Mouse (Mus musculus): ENCODE data around the gene Pbld2. TPM values are rescaled to one million over a fixed set of nuclear protein-coding genes. Genes with fewer than 3 reads are reported as not detected.

The Pbld2 gene
- polyA plus RNA-seq, 1 experiment from 2014 or later, result 36.2 TPM

DNA sequence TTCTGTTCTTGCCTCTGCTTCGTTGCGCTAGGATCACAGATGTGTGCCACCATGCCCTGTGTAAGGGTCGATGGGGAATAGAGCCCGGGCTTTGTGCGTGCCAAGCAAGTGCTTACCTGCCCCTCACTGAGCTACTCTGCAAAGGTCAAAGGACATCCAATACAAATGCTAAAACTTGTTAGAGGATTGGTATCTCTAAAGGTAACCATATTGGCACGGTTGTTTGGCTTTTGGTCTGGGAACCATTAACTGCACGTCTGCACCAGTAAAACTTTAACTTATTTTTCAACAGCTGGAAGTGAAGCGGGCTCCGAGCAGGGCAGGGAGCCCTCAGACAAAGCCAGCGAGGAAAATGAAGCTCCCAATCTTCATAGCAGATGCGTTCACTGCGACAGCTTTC is 37.2 kb downstream of the Pbld2 start:
- H3K4me1 ChIP-seq (replicated peaks; ENCODE audit: control insufficient read depth, insufficient read depth, low read length), result no peaks in the 10 kb centered on the region
- 0 out of 2 replicates have a peak overlapping the region, but pooled peaks have one; percentile 21 for H3K4me2 ChIP-seq (replicated peaks; ENCODE audit: low read depth)
- no peaks in the 10 kb centered on the region for H3K9me3 ChIP-seq (ENCODE audit: control insufficient read depth)
- H3K4me3 ChIP-seq (ENCODE audit: low read depth, low read length), result no peak overlapping the region
- no peak for TF ChIP-seq CTCF (IDR thresholded peaks at IDR 0.05; ENCODE audit: low read depth)
- no peak overlapping the region for H3K27ac ChIP-seq (ENCODE audit: low read depth, low read length)
- 42% methylated on average over 12 of the region's 12 CpGs for WGBS
- H3K9ac ChIP-seq (ENCODE audit: low read depth, low read length), result no peak overlapping the region
- H3K36me3 ChIP-seq (ENCODE audit: control insufficient read depth, insufficient read depth), result no peaks in the 10 kb centered on the region
- no peaks in the 10 kb centered on the region for H3K27me3 ChIP-seq (replicated peaks; ENCODE audit: control insufficient read depth, insufficient read depth, low read length)
- no peak for ATAC-seq

DNA sequence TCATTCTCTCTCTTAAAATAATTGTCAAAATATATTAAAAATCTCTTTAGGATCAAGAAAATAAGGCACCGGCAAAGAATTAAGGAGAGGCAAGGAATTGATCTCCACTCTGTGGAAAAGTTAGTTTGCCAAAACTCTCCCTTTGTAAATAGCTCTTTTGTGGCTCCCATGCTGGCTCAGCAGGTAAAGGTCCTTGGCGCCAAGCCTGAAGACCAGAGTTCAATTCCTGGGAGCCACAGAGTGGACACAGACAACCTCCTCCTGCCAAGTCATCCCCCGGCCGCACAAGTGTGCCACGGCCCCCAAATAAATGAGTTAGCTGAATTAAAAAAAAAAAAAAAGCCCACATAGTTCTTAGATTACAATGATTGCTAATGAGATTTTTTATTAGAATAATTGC is 38.6 kb downstream of the Pbld2 start:
- no peak overlapping the region for H3K4me2 ChIP-seq (replicated peaks; ENCODE audit: low read depth)
- H3K4me3 ChIP-seq (ENCODE audit: low read depth, low read length), result no peak overlapping the region
- TF ChIP-seq CTCF (IDR thresholded peaks at IDR 0.05; ENCODE audit: low read depth), result no peak
- WGBS, result 89% methylated on average over 5 of the region's 5 CpGs
- H3K9me3 ChIP-seq (ENCODE audit: control insufficient read depth), result no peaks in the 10 kb centered on the region
- ATAC-seq, result no peak
- H3K27ac ChIP-seq (ENCODE audit: low read depth, low read length), result no peak overlapping the region
- H3K4me1 ChIP-seq (replicated peaks; ENCODE audit: control insufficient read depth, insufficient read depth, low read length), result no peaks in the 10 kb centered on the region
- no peaks in the 10 kb centered on the region for H3K27me3 ChIP-seq (replicated peaks; ENCODE audit: control insufficient read depth, insufficient read depth, low read length)
- H3K9ac ChIP-seq (ENCODE audit: low read depth, low read length), result no peak overlapping the region
- no peaks in the 10 kb centered on the region for H3K36me3 ChIP-seq (ENCODE audit: control insufficient read depth, insufficient read depth)

DNA sequence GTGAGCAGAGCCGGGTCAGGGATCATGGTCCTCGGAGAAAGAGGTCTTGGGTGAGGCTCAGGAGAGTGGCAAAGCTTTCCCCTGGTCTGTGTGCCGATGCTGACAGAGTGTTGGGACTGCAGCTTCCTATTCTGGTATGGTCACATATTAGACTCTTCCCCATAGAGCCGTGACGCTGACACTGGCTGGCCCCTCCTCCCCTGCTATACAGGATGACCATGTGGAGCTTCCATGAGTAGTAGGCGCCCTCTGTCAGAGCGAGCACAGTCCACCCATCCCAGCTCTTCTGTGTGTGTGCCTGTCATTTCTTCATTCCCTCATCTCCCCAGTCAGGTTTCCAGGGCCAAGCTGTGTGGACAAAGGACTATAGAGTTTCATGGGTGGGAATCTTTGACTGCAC is 39.2 kb downstream of the Pbld2 start:
- H3K9ac ChIP-seq (ENCODE audit: low read depth, low read length), result no peak overlapping the region
- no peak for TF ChIP-seq CTCF (IDR thresholded peaks at IDR 0.05; ENCODE audit: low read depth)
- 84% methylated on average over 7 of the region's 7 CpGs for WGBS
- H3K27me3 ChIP-seq (replicated peaks; ENCODE audit: control insufficient read depth, insufficient read depth, low read length), result no peaks in the 10 kb centered on the region
- no peak overlapping the region for H3K4me2 ChIP-seq (replicated peaks; ENCODE audit: low read depth)
- ATAC-seq, result no peak
- H3K27ac ChIP-seq (ENCODE audit: low read depth, low read length), result no peak overlapping the region
- no peaks in the 10 kb centered on the region for H3K36me3 ChIP-seq (ENCODE audit: control insufficient read depth, insufficient read depth)
- H3K4me1 ChIP-seq (replicated peaks; ENCODE audit: control insufficient read depth, insufficient read depth, low read length), result no peaks in the 10 kb centered on the region
- no peak overlapping the region for H3K4me3 ChIP-seq (ENCODE audit: low read depth, low read length)
- no peaks in the 10 kb centered on the region for H3K9me3 ChIP-seq (ENCODE audit: control insufficient read depth)

DNA sequence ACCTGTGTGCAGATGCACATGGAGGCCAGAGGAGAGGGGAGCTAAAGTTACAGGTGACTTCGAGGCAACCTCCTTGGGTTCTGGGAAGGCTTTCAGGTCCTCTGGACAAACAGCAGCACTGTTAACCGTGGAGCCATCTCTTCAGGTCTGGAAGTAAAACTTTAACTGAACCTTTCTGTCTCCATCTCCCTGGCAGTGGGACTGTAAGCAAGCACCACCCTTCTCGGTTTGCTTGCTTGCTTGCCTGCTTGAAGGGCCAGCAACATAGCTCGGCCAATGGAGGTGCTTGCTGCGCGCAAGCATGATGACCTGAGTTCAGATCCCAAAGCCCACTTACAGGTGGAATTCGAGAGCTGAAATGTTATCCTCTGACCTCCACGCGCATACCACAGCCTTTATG is 40.4 kb downstream of the Pbld2 start:
- ATAC-seq, result no peak
- H3K4me3 ChIP-seq (ENCODE audit: low read depth, low read length), result no peak overlapping the region
- H3K36me3 ChIP-seq (ENCODE audit: control insufficient read depth, insufficient read depth), result no peaks in the 10 kb centered on the region
- no peak overlapping the region for H3K4me2 ChIP-seq (replicated peaks; ENCODE audit: low read depth)
- no peak overlapping the region for H3K27ac ChIP-seq (ENCODE audit: low read depth, low read length)
- H3K4me1 ChIP-seq (replicated peaks; ENCODE audit: control insufficient read depth, insufficient read depth, low read length), result no peaks in the 10 kb centered on the region
- WGBS, result 79% methylated on average over 9 of the region's 9 CpGs
- no peak overlapping the region for H3K9ac ChIP-seq (ENCODE audit: low read depth, low read length)
- no peaks in the 10 kb centered on the region for H3K27me3 ChIP-seq (replicated peaks; ENCODE audit: control insufficient read depth, insufficient read depth, low read length)
- no peak for TF ChIP-seq CTCF (IDR thresholded peaks at IDR 0.05; ENCODE audit: low read depth)
- H3K9me3 ChIP-seq (ENCODE audit: control insufficient read depth), result no peaks in the 10 kb centered on the region

DNA sequence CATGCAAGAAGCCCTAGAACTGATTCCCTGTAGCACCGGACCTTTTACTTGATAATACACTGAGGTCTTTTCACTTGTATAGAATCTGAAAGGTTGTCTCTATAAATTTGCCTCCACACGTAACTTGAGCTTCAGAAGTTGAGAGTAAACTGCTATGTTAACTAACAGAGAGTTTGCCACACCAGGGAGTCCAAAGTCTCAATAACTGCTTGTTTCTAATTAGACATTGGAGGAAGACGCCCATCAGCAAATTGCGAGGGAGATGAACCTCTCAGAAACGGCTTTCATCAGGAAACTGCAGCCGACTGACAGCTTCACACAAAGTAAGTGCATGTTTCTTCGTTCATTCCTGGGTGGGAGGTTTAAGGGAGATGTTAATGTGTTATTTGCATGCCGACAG is 41.4 kb downstream of the Pbld2 start:
- Histone ChIP-seq H3K36me3 (ENCODE audit: control insufficient read depth, insufficient read depth) (no peaks in the 10 kb centered on the region), H3K4me2 (replicated peaks; ENCODE audit: low read depth) (peak overlapping the region; percentile 47), H3K9me3 (ENCODE audit: control insufficient read depth) (no peaks in the 10 kb centered on the region), H3K27ac (ENCODE audit: low read depth, low read length) (no peak overlapping the region), H3K27me3 (replicated peaks; ENCODE audit: control insufficient read depth, insufficient read depth, low read length) (no peaks in the 10 kb centered on the region), H3K4me1 (replicated peaks; ENCODE audit: control insufficient read depth, insufficient read depth, low read length) (no peaks in the 10 kb centered on the region), H3K9ac (ENCODE audit: low read depth, low read length) (no peak overlapping the region), H3K4me3 (ENCODE audit: low read depth, low read length) (no peak overlapping the region)
- no peak for TF ChIP-seq CTCF (IDR thresholded peaks at IDR 0.05; ENCODE audit: low read depth)
- 0 out of 2 replicates have a peak, but pooled peaks have one; percentile 23 for ATAC-seq
- 42% methylated on average over 8 of the region's 8 CpGs for WGBS

DNA sequence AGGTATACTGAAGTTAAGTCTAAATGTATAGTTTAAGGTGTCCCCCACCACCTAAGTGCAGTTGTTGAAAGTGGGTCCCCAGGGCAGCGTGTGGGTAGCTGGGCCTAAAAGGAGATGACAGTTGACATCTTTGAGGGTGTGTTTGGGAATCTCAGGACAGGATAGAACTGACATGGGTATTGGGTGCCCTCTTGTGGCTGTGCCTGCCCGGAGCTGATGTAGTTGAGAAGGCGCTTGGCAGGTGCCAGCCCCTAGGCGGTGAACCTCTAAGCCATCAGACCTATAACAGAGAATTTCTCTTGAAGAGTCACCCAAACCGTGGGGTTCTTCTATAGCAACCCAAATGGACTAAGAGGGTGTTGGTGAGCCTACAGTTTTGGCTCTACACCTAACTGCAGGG is 41.9 kb downstream of the Pbld2 start:
- Histone ChIP-seq H3K27ac (ENCODE audit: low read depth, low read length) (no peak overlapping the region), H3K4me2 (replicated peaks; ENCODE audit: low read depth) (peak overlapping the region; percentile 47), H3K4me1 (replicated peaks; ENCODE audit: control insufficient read depth, insufficient read depth, low read length) (no peaks in the 10 kb centered on the region), H3K27me3 (replicated peaks; ENCODE audit: control insufficient read depth, insufficient read depth, low read length) (no peaks in the 10 kb centered on the region), H3K4me3 (ENCODE audit: low read depth, low read length) (no peak overlapping the region), H3K36me3 (ENCODE audit: control insufficient read depth, insufficient read depth) (no peaks in the 10 kb centered on the region), H3K9me3 (ENCODE audit: control insufficient read depth) (no peaks in the 10 kb centered on the region), H3K9ac (ENCODE audit: low read depth, low read length) (no peak overlapping the region)
- peak; percentile 96 for TF ChIP-seq CTCF (IDR thresholded peaks at IDR 0.05; ENCODE audit: low read depth)
- peak; percentile 81 for ATAC-seq
- 11% methylated on average over 5 of the region's 5 CpGs for WGBS

DNA sequence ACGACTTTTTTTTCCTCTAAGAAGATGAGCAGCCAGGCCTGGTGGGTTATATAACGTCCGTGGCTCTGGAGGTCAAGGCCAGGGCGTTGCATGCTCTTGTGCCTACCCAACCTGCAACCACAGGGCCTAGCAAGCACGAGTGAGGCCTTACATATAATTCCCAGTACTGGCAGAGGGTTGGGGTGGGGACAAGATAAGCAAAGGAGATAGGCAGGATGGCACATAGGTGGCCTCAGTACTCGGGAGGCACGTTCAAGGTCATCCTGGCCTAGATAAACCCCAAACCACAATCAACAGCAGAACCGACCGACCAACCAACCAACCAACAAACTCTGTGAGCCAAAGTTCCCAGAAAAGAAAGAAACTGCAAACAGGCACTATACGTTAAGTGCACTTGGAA is 62.2 kb downstream of the Pbld2 start:
- no peak for TF ChIP-seq CTCF (IDR thresholded peaks at IDR 0.05; ENCODE audit: low read depth)
- Histone ChIP-seq H3K36me3 (ENCODE audit: control insufficient read depth, insufficient read depth) (no peaks in the 10 kb centered on the region), H3K9me3 (ENCODE audit: control insufficient read depth) (no peaks in the 10 kb centered on the region), H3K9ac (ENCODE audit: low read depth, low read length) (no peak overlapping the region), H3K27ac (ENCODE audit: low read depth, low read length) (no peak overlapping the region), H3K4me1 (replicated peaks; ENCODE audit: control insufficient read depth, insufficient read depth, low read length) (no peaks in the 10 kb centered on the region), H3K4me2 (replicated peaks; ENCODE audit: low read depth) (no peak overlapping the region), H3K4me3 (ENCODE audit: low read depth, low read length) (no peak overlapping the region), H3K27me3 (replicated peaks; ENCODE audit: control insufficient read depth, insufficient read depth, low read length) (no peaks in the 10 kb centered on the region)
- 45% methylated on average over 10 of the region's 10 CpGs for WGBS
- no peak for ATAC-seq

All from intestine, postnatal 0 days (tissue).